Mouse (Mus musculus) testis, adult 2 months (tissue): ENCODE measurements at regions not wholly inside any gene's neighbourhood (a gene's known extent, or its start where the extent isn't known, plus 50 kb on each side); places are given as distances from the start of the nearest gene placed in this dataset.

ENCODE experiments used
- H3K27ac ChIP-seq: fragments of 200-500 bp; 2 replicates; pipeline ENCODE4 v1.5.1; 2012; ENCODE audit warnings: low read depth, low read length; ENCODE audit not compliant: control insufficient read depth, insufficient read depth
- H3K27me3 ChIP-seq: fragments of 200-500 bp; 2 replicates; pipeline ENCODE4 v1.6.1; 2012; ENCODE audit warnings: mild to moderate bottlenecking, low read length, moderate library complexity; ENCODE audit not compliant: control insufficient read depth, insufficient read depth
- H3K36me3 ChIP-seq: fragments of 200-500 bp; 2 replicates; pipeline ENCODE4 v1.6.1; 2012; ENCODE audit warnings: mild to moderate bottlenecking, low read length; ENCODE audit not compliant: control insufficient read depth, insufficient read depth
- H3K4me1 ChIP-seq: fragments of 200-500 bp; 2 replicates; pipeline ENCODE4 v1.6.1; 2012; ENCODE audit warnings: low read length; ENCODE audit not compliant: control insufficient read depth, insufficient read depth
- H3K4me3 ChIP-seq: fragments of 200-500 bp; 2 replicates; pipeline ENCODE4 v1.5.1; 2012; ENCODE audit warnings: low read depth, mild to moderate bottlenecking, low read length, moderate library complexity, mixed read lengths; ENCODE audit not compliant: control insufficient read depth
- CTCF ChIP-seq: fragments of 200-500 bp; IDR thresholded peaks from 2 replicates; pipeline ENCODE4 v1.5.1; 2012; ENCODE audit warnings: low read depth, mild to moderate bottlenecking, inconsistent platforms, low read length, moderate library complexity; ENCODE audit not compliant: control insufficient read depth, insufficient read depth, insufficient replicate concordance
- POLR2A ChIP-seq: fragments of 200-500 bp; IDR thresholded peaks from 2 replicates; pipeline ENCODE4 v1.6.1; 2012; ENCODE audit warnings: low read depth, mild to moderate bottlenecking, inconsistent platforms, low read length, moderate library complexity; ENCODE audit not compliant: control insufficient read depth

GRCm38 (mm10) chr13:80946034-80946433 is 62.9 kb downstream of the Arrdc3 start:
- Histone ChIP-seq H3K4me3 (no peak overlapping the region), H3K27ac (no peak overlapping the region), H3K27me3 (no peaks in the 10 kb centered on the region), H3K36me3 (no peaks in the 10 kb centered on the region), H3K4me1 (no peaks in the 10 kb centered on the region)
- TF ChIP-seq CTCF, result no peak
- no peak for TF ChIP-seq POLR2A

GRCm38 (mm10) chr13:80947705-80948104 is 64.5 kb downstream of the Arrdc3 start:
- Histone ChIP-seq H3K36me3 (no peaks in the 10 kb centered on the region), H3K4me1 (no peaks in the 10 kb centered on the region)
- TF ChIP-seq CTCF, result no peak
- TF ChIP-seq POLR2A, result no peak

GRCm38 (mm10) chr13:80949133-80949697 is 66.0 kb downstream of the Arrdc3 start:
- H3K4me3 ChIP-seq, result no peak overlapping the region
- no peaks in the 10 kb centered on the region for H3K27me3 ChIP-seq
- TF ChIP-seq CTCF (no peak), POLR2A (no peak)
- H3K27ac ChIP-seq, result no peak overlapping the region
- H3K4me1 ChIP-seq, result no peaks in the 10 kb centered on the region
- no peaks in the 10 kb centered on the region for H3K36me3 ChIP-seq

More at GRCm38 (mm10) chr13:80947705-80948104, 64.5 kb downstream of the Arrdc3 start:
- Histone ChIP-seq H3K27ac (no peak overlapping the region), H3K4me3 (no peak overlapping the region), H3K27me3 (no peaks in the 10 kb centered on the region)

GRCm38 (mm10) chr13:80950239-80950638 is 67.1 kb downstream of the Arrdc3 start:
- TF ChIP-seq POLR2A (no peak), CTCF (no peak)
- H3K27ac ChIP-seq, result no peak overlapping the region
- H3K4me3 ChIP-seq, result no peak overlapping the region
- H3K27me3 ChIP-seq, result no peaks in the 10 kb centered on the region
- H3K4me1 ChIP-seq, result no peaks in the 10 kb centered on the region
- H3K36me3 ChIP-seq, result no peaks in the 10 kb centered on the region

- H3K36me3 ChIP-seq, result no peaks in the 10 kb centered on the region
- TF ChIP-seq POLR2A (no peak), CTCF (no peak)
- H3K4me3 ChIP-seq, result no peak overlapping the region
- no peaks in the 10 kb centered on the region for H3K4me1 ChIP-seq
- no peak overlapping the region for H3K27ac ChIP-seq
- H3K27me3 ChIP-seq, result no peaks in the 10 kb centered on the region
Measured at GRCm38 (mm10) chr13:80950803-80951202, 67.6 kb downstream of the Arrdc3 start.

GRCm38 (mm10) chr13:80951327-80951726 is 68.1 kb downstream of the Arrdc3 start:
- TF ChIP-seq CTCF, result no peak
- no peak for TF ChIP-seq POLR2A
- no peak overlapping the region for H3K27ac ChIP-seq
- H3K4me1 ChIP-seq, result no peaks in the 10 kb centered on the region
- H3K36me3 ChIP-seq, result no peaks in the 10 kb centered on the region
- H3K4me3 ChIP-seq, result no peak overlapping the region
- no peaks in the 10 kb centered on the region for H3K27me3 ChIP-seq

GRCm38 (mm10) chr13:80952851-80953250 is 69.7 kb downstream of the Arrdc3 start:
- Histone ChIP-seq H3K27me3 (no peaks in the 10 kb centered on the region), H3K27ac (no peak overlapping the region), H3K4me3 (no peak overlapping the region), H3K4me1 (no peaks in the 10 kb centered on the region), H3K36me3 (no peaks in the 10 kb centered on the region)
- TF ChIP-seq CTCF (no peak), POLR2A (no peak)

- no peaks in the 10 kb centered on the region for H3K36me3 ChIP-seq
- H3K4me3 ChIP-seq, result no peak overlapping the region
- H3K27ac ChIP-seq, result no peak overlapping the region
- H3K27me3 ChIP-seq, result no peaks in the 10 kb centered on the region
- TF ChIP-seq POLR2A, result no peak
- no peak for TF ChIP-seq CTCF
- no peaks in the 10 kb centered on the region for H3K4me1 ChIP-seq
Measured at GRCm38 (mm10) chr13:80954059-80954645, 71.0 kb downstream of the Arrdc3 start.
